9 mouse cellular contexts compared by ENCODE assay signal in the genomic region with DNA sequence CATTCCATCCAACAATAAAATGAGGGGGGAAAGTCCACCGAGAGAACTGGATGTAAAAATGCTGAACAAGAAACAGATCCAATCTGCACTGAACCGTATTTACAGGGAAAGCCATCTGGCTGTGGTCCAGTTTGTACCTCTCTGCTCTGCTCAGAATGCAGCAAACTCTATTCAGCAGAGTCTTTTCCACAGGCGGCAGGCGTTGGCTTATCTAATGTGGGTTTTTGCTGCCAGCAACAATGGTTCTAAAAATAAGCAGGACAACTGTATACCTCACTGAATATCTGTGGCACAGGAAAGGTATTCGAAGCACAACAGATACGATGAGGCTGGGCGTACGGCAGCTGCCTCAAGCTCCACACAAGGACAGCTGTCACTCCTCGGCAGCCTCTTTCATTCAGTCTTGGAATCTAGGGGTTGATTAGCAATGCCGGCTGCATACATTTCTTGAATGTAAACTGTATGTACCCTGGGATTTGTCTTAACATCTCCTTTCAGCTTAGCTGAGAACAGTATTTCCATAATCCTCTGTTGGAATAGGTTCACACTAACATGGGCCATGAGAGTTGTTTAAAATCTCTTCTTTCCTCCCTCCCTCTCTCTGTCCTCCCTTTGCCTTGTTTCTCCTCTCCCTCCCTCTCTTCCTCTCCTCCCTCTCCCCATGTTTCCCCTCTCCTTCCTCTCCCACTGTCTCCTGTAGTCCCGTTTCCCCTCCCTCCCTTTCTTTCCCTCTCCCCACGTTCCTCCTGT.
DNase-seq lines count a peak whose midpoint lies in the region; ATAC-seq and TF ChIP-seq lines count a peak whose summit lies in the region.
"Had no signal": no experiment of that assay in that cellular context is flagged by ENCODE, and none has a peak within 500 bp of the region (broad histone marks: within the 10 kb centered on the region; RNA-seq: fewer than 3 reads in every experiment).

No protein-coding gene starts in this region.

- peak overlapping the region; percentile 50 for H3K4me2 ChIP-seq in forebrain, embryonic 13.5 days
- H3K4me2 ChIP-seq in limb, embryonic 15.5 days: 0 out of 2 replicates have a peak overlapping the region, but pooled peaks have one; percentile 3
- H3K4me2 ChIP-seq: liver, embryonic 15.5 days had no signal

- no peaks in the 10 kb centered on the region for H3K27me3 ChIP-seq in forebrain, embryonic 13.5 days
- no peaks in the 10 kb centered on the region for H3K27me3 ChIP-seq in limb, embryonic 15.5 days
- H3K27me3 ChIP-seq: liver, embryonic 15.5 days had no signal

- ATAC-seq in frontal cortex, adult (ENCODE audit: low TSS enrichment): peak; percentile 83
- peak; percentile 86 for ATAC-seq in forebrain, embryonic 13.5 days
- ATAC-seq in limb, embryonic 15.5 days (ENCODE audit: insufficient number of reproducible peaks, low FRiP score, low TSS enrichment, low read depth): peak; percentile 68; the same call in 1 of the 2 replicates
- ATAC-seq in megakaryocyte progenitor cell, adult 5-6 weeks (replicated peaks; ENCODE audit: poor library complexity): no peak

- peak overlapping the region; percentile 0; the same call in 1 of the 2 replicates for H3K4me3 ChIP-seq in forebrain, embryonic 13.5 days
- H3K4me3 ChIP-seq in limb, embryonic 15.5 days: no peak overlapping the region
- H3K4me3 ChIP-seq in gastrocnemius, adult 2 months: no peak overlapping the region
- H3K4me3 ChIP-seq: liver, embryonic 15.5 days had no signal

- H3K9ac ChIP-seq in forebrain, embryonic 13.5 days: no peak overlapping the region
- H3K9ac ChIP-seq in limb, embryonic 15.5 days: no peak overlapping the region
- H3K9ac ChIP-seq: liver, embryonic 15.5 days had no signal

- peaks cover 23% of the 10 kb centered on the region for H3K4me1 ChIP-seq in forebrain, embryonic 13.5 days
- peaks cover 22% of the 10 kb centered on the region for H3K4me1 ChIP-seq in limb, embryonic 15.5 days

- H3K36me3 ChIP-seq in forebrain, embryonic 13.5 days (ENCODE audit: poor library complexity, severe bottlenecking): no peaks in the 10 kb centered on the region
- no peaks in the 10 kb centered on the region for H3K36me3 ChIP-seq in limb, embryonic 15.5 days
- H3K36me3 ChIP-seq: liver, embryonic 15.5 days had no signal

- no peak for DNase-seq in frontal cortex, postnatal 10 days (ENCODE audit: low spot score in 2 of 2)
- DNase-seq in kidney, postnatal 14 days: peak; percentile 20
- no peak for DNase-seq in gastrocnemius, adult 2 months
- DNase-seq in yolk sac, embryonic 10.5 days (ENCODE audit: low spot score): no peak

- intact Hi-C loops in gastrocnemius, adult 2 months (cut with DNase I): no loop called here

- no peaks in the 10 kb centered on the region for H3K9me3 ChIP-seq in forebrain, embryonic 13.5 days (replicated peaks)
- H3K9me3 ChIP-seq in limb, embryonic 15.5 days: no peaks in the 10 kb centered on the region
- H3K9me3 ChIP-seq: liver, embryonic 15.5 days had no signal

- WGBS in forebrain, embryonic 13.5 days: 4% methylated on average over 12 of the region's 12 CpGs
- WGBS in limb, embryonic 15.5 days: 22% methylated on average over 12 of the region's 12 CpGs

- peak overlapping the region; percentile 59 for H3K27ac ChIP-seq in forebrain, embryonic 13.5 days
- peak overlapping the region; percentile 22; the same call in 1 of the 2 replicates for H3K27ac ChIP-seq in limb, embryonic 15.5 days
- no peak overlapping the region for H3K27ac ChIP-seq in gastrocnemius, adult 2 months
- H3K27ac ChIP-seq: liver, embryonic 15.5 days had no signal

- no peak for TF ChIP-seq CTCF in gastrocnemius, adult 2 months (IDR thresholded peaks at IDR 0.05)
